Mouse (Mus musculus) heart, postnatal 14 days (tissue): ENCODE measurements around the gene Tmem116. TPM values are rescaled to one million over a fixed set of nuclear protein-coding genes. Genes with fewer than 3 reads are reported as not detected.

Experiments used
- DNase-seq, 2 experiments: peaks; one replicate each; pipeline ENCODE4 v3.0.0; 2021 to 2022
- intact Hi-C: fragments of 180-260 bp; cut with DNase I; formaldehyde crosslinking; loops from one replicate; pipeline ENCODE4 v1.15.1; 2025
- total RNA-seq, 2 experiments: library from RNA; stranded (reverse); gene quantifications; 2 replicates each; pipeline ENCODE4 v1.2.3; 2021

The Tmem116 gene
- total RNA-seq, 2 experiments from 2014 or later = 8.4 to 9.4 TPM

DNA sequence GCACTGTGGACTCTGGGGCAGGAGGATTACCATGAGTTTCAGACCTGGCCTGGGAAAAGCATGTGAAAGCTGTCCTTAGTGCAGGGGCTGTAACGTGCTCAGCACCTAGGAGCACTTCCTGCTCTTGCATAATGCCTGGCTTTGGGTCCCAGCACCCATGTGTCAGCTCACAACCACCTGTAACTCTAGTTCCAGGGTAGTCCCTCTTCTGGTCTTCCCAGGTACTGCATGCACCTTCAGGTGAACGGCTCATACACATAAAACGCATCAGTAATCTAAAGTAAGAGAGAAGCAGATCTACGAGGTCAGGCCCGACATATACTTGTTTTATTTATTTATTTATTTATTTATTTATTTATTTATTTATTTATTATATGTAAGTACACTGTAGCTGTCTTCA, 82.8 kb downstream of the Tmem116 start:
- intact Hi-C loops = no loop called here
- no peak for DNase-seq

DNA sequence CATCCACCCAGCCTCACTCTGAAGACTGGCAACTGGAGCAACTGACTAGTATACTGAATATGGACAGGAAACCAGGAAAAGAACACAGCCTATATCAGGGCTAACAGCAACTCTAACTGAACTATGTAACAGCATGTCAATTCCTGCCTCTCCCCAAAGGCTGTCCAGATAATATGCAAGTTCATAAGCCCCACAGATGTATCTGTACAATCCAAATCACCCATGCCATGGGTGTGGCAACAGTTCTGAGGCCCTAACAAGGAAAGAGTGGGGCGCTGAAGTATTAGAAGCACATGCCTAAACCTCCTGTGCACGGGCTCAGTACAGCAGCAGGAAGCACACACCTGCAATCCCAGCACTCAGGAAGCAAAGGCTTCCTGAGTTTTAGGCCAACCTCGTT, 83.4 kb downstream of the Tmem116 start:
- DNase-seq = no peak
- intact Hi-C loops = no loop called here

DNA sequence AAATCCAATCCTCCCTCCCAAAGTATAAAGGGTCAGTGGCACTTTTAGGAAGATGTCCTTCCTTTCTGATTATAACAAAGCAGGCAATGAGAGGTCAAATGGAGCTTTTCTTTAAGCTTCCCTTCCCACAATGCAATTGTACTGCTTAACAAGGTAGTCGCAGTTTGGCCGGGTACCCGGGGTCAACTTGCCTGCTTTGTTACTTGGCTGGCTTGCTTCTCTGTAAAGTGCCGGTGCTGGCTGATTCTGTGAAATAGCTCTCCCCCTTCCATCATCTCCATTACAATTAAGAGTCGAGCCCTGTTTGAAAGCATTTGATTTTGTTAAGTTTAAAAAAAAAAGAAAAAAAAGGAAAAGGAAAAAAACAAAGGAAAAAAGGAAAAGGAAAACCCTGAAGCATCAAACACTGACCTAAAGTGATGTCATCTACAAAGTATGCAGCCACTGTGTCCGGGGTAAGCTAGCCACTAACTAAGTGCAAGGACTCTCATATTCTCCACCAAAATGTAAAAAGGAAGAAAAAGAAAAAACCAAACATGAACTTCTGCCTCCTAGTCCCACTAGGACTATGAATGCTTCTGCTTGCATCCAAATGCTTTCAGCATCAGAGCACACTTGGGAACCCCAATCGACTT, 85.3 kb downstream of the Tmem116 start:
- intact Hi-C loops = no loop called here
- DNase-seq = no peak

DNA sequence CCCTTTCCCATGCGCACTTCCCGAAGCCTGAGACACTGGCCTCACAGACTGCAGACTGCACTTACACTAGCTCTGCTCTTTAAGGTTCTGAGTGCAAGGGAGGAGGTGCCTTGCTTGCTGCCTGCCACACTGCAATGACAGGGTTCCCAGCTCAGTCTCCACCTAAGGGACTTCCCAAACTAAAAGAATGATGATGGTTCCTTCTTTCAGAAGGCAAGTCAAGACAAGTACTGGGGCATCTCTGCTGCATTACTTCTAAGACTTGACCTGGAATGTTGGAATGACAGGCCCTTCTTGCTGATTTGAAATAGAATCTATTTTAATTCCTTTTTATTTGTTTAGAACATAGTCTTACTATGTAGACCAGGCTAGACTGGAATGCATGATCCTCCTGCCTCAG, 85.9 kb downstream of the Tmem116 start:
- no peak for DNase-seq
- intact Hi-C loops = no loop called here

DNA sequence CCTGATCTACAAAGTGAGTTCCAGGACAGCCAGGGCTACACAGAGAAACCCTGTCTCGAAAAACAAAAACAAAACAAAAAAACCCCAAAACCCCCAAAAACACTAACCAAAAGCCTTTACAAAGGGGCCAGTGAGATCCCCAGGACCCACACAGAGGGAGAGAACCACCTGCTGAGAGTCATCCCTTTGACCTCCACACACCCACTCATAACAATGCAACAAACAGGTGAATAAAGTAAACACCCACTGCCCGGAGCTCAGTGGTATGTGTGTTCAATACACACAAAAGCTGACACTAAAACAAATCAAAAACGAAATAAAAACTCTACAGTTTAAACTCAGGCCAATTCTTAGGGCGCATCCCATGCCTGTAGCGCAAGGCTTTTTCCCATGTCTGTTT, 88.4 kb downstream of the Tmem116 start:
- intact Hi-C loops = no loop called here

DNA sequence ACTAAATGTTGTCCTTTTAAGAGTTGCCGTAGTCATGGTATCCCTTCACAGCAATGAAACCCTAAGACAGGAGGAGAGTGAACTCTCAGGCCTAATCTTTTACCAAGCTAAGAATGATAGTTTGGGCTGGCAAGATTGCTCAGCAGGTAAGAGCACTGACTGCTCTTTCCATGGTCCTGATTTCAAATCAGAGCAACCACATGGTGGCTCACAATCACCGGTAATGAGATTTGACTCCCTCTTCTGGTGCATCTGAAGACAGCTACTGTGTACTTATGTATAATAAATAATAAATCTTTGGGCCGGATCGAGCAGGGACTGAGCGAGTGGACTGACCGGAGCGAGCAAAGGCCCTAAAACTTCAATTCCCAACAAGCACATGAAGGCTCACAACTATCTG, 89.5 kb downstream of the Tmem116 start:
- intact Hi-C loops = no loop called here
- no peak for DNase-seq

More for the DNA sequence above, 88.4 kb downstream of the Tmem116 start:
- DNase-seq = no peak

DNA sequence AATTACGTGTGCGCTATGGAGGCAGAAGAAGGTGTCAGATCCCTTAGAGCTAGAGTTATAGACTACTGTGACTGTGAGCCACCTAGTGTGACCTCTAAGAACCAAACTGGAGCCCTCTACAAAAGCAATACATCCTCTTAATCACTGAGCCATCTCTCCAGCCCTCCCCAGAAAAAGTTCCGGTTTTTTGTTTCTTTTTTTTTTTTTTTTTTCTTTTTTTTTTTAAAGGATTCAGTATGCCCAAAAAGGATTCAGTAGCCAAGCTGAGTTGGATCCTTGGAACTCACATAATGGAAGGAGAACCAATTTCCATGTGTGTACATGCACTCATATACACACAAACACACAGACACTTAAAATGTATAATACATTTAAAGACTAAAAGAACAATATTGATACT, 91.7 kb downstream of the Tmem116 start:
- no peak for DNase-seq
- intact Hi-C loops = no loop called here

DNA sequence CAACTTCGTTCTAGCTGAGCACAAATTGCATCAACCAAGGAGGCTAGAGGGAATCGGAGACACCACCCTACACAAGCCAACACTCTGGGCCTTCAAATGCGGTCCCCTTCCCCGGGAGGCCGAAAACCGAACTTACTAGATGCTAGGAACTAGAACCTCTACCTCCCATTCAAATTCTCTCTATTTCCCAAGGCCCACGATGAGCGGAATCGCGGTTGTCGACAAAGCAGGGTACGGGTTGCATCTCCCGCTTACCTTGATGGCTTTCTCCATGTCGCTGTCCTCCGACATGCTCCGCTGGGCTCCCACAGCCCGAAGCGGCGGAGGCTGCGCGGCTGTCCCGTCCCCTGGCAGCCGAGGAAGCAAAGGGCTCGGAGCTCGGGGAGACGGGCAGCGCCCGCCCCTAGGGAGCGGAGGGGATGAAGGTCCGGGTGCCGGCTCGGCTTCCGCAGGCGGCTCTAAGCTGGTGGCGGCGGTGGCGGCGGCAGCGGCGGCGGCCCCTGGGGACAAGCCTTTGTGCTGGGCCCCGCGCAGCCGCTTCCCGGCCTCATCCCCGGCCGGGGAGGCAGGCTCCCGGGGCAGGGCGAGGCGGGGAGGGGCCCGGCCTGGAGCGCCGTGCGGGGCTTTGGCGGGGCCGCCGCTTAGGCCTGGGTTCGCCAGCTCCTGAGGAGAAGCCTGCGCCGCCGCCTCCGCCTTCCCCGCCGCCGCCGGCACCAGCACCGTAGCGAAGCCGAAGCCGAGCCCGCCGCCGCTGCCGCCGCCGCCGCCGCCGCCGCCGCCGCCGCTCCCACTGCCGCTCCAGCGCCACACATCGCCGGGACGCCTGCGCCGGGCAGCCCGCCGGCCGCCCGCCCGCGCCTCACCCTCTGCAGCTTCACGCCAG, 93.5 kb downstream of the Tmem116 start, which contains the start of the genes Adam1a and Gm42878:
Adam1a (minus strand) TSS at position 573 of the 883 bp plus-strand sequence.
Gm42878 (minus strand) TSS at position 573 of the 883 bp plus-strand sequence.
- peak in 1 of 2 experiments; percentile 57 for DNase-seq
- intact Hi-C loops = loop anchor here (2.0 kb wide), 1 partner anchor 58 kb away; no protein-coding TSS in a partner anchor

DNA sequence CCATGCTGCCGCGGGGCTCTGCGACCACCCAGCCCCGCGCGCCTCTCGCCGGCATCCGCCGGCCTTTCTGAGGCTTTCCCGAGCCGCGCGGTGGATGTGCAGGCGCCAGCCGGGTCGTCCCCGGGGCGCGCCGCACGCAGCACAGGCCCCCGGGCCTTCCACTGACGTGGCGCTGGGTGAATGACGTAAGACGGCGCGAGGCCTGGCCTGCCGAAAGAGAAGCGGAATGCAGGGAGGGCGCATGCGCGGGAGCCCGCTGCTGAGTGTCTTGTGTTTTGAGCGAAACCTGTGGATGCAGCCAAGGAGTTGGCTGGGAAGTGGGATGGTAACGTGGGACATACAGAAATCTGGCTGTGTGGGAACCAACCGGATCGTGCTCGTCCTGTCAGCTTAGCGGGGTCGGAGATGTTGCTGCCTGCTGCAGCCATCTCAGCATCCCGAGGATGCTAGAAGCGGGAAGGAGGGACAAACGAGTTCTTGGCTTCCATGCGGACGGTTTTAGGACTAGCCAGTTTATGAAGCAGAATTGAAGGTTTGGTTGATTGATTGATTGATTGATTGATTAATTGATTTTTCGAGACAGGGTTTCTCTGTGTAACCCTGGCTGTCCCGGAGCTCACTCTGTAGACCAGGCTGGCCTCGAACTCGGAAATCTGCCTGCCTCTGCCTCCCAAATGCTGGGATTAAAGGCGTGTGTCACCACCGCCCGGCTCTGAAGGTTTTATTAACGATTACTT, 94.3 kb downstream of the Tmem116 start, which contains the start of gene Mapkapk5:
Mapkapk5 (minus strand) TSS at position 113 of the 737 bp plus-strand sequence.
- intact Hi-C loops = loop anchor here (2.0 kb wide), 1 partner anchor 57 kb away; no protein-coding TSS in a partner anchor

DNA sequence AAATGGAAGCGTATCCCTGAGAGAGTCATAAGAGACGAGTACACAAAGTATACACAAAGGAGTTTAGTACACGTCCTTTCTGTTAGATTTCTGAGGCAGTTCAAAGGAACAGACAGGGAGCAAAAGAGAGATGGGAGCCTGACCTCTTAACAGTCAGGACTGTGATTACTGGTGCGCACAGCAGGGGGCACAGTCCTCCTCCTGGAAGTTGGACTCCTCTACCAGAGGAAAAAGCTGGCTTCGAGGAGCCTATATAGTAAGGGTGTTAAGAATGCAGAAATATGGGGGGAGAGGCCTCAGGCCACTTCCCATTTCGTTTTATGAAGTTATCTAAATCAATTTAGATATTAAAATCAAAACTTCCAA, 94.8 kb downstream of the Tmem116 start:
- DNase-seq = peak; percentile 48 to 69
- intact Hi-C loops = no loop called here

More for the DNA sequence above, 94.3 kb downstream of the Tmem116 start, which contains the start of gene Mapkapk5:
- peak; percentile 99 for DNase-seq

DNA sequence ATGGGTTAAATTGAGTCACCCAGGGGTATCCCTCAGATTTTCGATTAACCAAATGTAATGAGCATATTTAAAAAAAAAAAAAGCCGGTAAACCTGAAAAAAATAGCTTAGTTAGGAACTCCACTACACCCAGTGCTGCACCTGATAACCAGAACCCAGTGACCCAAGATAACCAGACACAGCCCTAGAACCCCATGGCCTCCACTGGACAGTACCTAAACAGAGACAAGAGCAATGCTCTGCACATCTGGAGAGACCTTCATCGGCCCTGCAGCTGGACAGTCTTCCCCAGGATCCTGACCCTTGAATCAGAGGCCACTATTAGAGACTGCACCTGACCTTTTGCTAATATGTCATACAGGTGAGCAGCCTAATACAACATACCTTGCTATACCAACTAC, 95.4 kb downstream of the Tmem116 start:
- intact Hi-C loops = no loop called here
- no peak for DNase-seq

DNA sequence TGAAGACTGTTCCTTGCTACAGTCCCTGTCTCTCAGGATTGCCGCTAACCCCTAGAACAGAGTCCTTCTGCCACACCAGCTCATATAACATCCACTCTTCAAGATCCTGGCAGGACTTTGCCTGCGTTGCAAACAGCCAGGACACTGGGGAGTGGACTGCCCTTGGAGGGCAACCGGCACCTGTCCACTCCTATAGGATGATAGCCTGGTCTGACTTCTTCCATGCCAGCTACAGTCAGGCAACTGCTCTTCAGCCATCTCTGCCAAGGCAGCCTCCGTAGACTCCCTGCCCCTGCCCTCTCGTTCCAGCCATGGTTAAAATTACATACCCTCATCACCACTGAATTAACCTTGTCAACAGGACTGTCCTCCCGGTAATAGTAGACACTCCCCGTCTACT, 97.5 kb downstream of the Tmem116 start:
- intact Hi-C loops = no loop called here
- DNase-seq = no peak

DNA sequence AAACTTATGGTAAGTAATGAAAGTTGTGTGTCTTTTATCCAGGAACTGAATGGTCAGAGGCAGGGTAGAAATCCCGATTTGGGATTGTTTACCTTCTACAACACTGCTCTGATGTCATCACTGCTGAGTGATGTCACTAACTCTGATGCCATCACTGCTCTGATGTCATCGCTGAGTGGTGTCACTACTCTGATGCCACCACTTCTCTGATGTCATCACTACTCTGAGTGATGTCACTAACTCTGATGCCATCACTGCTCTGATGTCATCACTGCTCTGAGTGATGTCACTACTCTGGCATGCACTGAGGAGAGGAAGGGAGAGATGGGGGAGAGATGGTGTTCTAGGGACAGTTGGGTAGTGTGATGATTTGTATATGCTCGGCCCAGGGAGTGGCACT, 110.7 kb downstream of the Tmem116 start:
- no peak for DNase-seq
- intact Hi-C loops = no loop called here

DNA sequence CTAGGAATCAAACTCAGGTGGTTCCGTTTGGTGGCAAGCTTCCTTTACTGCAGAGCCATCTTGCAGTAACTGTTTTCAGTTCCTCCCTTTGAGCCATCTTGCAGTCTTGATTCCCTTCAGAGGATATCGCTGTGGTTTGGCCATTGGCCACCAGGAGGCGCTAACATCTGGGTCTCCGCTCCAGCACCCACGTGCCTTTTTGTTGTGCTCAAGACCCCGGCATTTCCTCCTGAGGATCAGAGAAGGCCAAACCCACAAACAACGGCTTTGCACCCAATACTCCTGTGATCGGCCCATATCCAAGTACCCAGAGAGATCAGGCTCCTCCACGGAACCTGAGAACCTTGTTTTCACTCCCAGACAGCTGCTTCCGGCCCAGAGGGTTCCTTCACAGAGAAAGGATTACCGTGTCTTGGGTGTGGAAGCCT, 112.8 kb downstream of the Tmem116 start:
- peak; percentile 88 to 93 for DNase-seq
- intact Hi-C loops = loop anchor here (1.0 kb wide), 1 partner anchor 38 kb away; no protein-coding TSS in a partner anchor

DNA sequence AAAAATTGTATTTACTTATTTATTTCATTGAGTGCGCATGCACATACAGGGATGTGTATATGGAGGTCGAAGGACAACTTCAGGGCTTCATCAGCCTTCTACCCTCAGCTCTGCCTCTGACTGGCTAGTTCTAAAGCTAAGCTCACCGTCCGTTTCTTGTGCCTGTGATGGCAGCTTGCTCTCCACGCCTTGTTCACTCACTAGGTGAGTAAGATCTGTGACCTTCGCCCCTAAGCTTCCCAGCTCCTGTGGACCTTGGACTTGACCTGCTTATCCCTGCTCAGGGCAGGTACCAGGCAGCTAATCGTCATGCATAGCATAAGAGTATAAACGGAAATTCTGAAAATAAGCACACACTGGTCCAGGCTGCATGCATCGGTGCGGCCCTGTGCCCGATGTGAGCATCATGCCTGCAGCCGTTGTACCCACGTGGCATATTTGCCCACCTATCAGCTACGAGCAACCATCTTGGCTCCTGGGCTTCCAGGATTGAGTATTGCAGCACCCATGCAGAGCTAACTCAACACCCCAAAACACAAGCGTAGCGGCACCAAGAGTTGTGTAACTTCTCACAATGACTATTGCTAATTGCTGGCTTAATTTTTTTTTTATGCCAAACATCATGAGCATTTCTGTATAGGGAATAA, 114.5 kb downstream of the Tmem116 start:
- no peak for DNase-seq
- intact Hi-C loops = no loop called here

DNA sequence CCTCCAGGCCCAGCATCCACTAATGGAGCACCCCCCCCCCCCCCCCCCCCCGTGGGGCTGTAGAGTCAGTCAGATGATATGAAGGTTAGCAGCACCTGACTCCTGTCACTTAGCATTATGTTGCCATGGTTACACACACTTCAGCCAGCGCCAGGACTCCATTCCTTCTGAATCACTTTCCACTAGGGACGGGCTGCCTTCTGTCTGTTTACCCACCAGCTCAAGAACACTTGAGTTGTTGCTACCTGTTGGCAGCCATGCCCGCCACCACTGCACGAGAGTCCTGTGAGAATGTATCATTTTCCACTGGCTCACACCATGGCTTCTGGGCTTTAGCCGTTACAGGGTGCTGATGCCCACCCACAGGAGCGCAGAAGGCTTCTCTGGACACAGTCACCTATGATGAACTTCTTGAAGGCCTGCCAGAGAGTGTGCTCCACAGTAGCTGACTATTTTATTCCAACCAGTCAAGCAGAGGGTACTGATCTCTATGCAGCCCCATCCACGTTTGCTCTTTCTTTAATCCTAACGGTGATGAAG, 118.3 kb downstream of the Tmem116 start:
- intact Hi-C loops = no loop called here

DNA sequence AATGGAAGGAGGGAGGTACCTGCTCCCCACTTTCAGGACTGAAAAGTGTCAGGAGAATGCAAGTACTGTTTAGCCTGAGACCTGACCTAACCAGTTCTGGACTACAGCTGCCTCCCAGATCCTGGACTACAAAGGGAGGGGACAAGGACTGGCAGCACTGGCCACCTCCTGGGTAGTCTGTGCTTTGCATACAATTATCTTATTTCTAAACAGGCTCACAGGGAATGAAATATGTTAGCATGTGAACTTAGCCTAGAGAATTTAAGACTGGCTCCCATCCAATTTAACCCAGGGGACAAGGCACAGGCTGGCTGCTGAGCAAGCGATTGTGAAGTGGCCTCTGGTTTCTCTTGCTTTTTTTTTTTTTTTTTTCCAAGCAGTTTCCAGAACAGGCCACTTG, 119.1 kb downstream of the Tmem116 start:
- intact Hi-C loops = no loop called here
- no peak for DNase-seq

More for the DNA sequence above, 118.3 kb downstream of the Tmem116 start:
- DNase-seq = no peak
